Mouse (Mus musculus): ENCODE measurements around the gene Pip4k2a. TPM values are rescaled to one million over a fixed set of nuclear protein-coding genes. Genes with fewer than 3 reads are reported as not detected.

Pip4k2a gene
- polyA plus RNA-seq (2012; ENCODE audit: low replicate concordance) = 49.9 and 79.0 TPM in 2 replicates

GRCm38 (mm10) chr2:18998054-18998478 is at the start of gene Pip4k2a, which contains the start of gene 4930426L09Rik:
TSS of gene Pip4k2a (minus strand) at chr2:18998126.
TSS of gene 4930426L09Rik (plus strand) at chr2:18998343.

Other genes starting within 250 kb of the Pip4k2a start
- 0.69 and 1.1 TPM in 2 replicates for gene 4930426L09Rik, start 217 bp upstream of the Pip4k2a start, polyA plus RNA-seq (2012; ENCODE audit: low replicate concordance)
- 0.28 and 0.74 TPM in 2 replicates for gene Armc3, start 201.2 kb upstream of the Pip4k2a start, polyA plus RNA-seq (2012; ENCODE audit: low replicate concordance)

Measured in hematopoietic multipotent progenitor cell, adult 10-12 weeks (in vitro differentiated cells).